Mouse (Mus musculus) cerebellum, adult 9-11 months (tissue): ENCODE results near the gene R3hdm2.

Experiments
- DNase-seq: peaks from one replicate; pipeline ENCODE4 v3.0.0; 2022

R3hdm2 gene

DNA sequence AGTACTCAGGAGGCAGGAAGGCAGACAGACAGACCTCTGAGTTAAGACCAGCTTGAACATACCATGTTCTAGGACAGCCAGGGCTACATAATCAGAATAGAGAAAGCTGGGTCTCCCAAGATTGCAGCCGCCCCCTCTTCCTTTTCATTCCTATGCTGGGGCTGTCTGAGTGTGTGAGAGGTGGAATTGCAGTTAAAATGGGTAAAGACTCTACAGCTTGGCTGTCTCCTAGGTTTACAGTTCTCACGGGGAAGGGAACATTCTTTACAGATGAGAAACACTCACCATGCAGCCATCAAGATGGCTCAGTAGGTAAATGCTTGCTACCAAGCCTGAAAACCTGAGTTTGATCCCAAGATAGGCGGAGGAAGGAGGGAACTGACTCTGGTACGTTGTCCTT is 119.9 kb downstream of the R3hdm2 start:
- DNase-seq: no peak

GRCm38 (mm10) chr10:127500894-127501893 is 121.1 kb downstream of the R3hdm2 start, which contains the start of gene Stac3:
TSS of gene Stac3 (plus strand) at chr10:127501686.
- DNase-seq: no peak

DNA sequence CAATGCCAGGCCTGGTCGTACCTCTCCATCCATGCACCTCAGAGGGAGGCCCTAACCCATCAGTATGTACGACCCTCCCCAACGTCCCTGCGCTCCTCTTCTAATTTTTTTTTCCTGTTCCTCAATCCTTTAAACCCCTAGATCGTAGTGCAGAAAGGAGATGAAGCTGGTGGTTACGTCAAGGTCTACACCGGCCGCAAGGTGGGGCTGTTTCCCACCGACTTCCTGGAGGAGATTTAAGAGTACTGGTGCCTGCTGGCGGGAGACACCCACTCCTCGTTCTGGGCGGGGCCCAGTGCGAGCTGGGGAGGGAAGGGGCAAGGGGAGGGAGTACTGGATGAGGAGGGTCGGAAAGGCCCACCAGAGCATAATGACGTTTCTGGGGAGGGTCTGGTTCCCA is 128.1 kb downstream of the R3hdm2 start:
- peak; percentile 89 for DNase-seq

- DNase-seq: peak; percentile 97
Measured at GRCm38 (mm10) chr10:127509051-127509836, 129.1 kb downstream of the R3hdm2 start.

DNA sequence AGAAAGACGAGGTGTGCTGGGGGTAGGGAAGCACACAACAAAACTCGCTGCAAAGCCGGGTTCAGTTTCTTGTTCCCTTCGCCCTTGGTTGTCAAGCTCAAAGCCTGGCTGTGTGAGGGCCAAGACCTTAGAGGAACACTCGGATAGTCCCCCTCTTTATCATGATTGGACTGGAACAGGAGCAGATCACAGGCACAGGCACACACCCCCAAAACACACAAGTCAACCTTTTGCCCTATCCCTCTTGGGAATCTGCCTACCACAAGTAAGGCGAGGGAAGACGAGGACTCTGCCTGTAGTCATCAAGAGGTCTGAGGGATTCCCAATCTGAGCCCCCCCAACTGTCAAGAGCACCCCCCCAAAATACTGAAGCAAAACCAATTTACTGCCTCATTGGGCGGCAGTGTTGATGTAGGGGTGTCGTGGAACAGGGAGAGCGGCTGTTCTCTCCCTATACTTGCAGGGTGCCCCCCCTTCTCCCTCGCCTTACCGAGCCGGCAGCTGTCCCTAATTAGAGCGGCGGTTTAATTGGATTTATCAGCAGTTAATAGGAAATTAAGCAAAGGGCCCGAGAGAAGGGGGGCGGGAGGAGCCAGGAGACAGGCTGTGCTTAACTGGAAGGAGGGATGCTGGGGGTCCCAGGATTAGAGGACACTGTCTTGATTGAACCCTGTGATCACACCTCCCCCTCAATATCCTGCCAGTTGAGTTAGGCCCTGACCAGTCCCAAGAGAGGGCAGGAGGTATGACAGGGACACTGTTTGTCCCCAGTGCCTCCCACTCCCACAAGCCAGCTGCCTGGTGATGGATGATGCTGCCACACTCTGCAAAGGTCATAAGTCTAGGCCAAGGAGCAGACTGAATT is 129.9 kb downstream of the R3hdm2 start:
- peak; percentile 79 for DNase-seq

GRCm38 (mm10) chr10:127510895-127511617 is 130.9 kb downstream of the R3hdm2 start:
- peak; percentile 73 for DNase-seq

DNA sequence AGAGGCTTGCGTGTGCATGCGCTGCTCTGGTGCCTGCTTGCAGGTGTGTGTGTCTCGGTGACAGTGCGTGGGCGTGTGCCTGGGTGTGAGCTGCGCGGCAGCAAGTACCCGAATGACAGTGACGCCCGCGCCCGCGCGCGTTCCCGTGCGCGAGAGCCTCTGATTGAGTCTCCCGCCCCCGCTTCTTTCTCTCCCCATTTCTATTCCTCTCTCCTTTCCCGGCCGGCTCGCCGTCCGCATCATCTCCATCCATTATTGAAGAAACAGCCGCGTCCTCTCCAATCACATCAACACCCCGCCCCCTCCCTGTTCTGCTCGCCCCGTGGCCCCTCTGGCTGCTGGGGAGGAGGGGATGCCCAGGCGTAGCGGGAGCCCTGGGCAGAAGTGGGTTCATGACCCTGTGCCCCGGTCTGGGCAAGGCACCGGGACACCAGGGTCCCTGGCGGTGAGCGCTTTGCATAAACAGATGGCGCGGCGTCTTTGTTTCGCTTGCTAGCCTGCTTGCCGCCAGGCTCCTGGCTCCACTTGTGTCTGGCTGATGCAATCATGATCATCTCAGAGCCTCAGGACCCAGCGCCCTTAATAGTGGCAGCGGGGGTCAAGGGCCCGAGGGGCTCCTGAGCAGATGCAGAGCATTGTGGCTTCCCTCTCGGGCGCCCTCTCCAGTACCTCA is 131.6 kb downstream of the R3hdm2 start:
- DNase-seq: peak; percentile 94

- DNase-seq: no peak
Measured at GRCm38 (mm10) chr10:127512307-127512666, 132.2 kb downstream of the R3hdm2 start.

DNA sequence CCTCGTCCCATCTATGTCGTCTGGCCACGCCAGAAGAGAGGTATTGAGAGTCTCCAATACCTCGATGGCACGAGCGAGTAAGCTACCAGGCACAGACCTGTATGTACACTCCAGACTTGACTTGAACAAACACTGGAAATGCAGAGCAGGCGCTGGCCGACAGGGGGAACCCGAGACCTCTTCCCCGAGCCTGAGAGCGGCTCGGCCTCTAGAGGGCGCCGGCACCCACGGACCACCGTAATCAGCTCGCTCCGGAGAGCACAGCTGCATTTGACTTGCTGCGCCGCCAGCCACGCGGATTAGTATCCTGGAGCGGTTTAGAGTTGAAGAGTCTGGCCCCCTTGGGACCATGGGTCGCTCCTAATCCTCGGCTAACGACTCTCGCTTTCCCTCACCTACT is 132.7 kb downstream of the R3hdm2 start:
- DNase-seq: peak; percentile 94

GRCm38 (mm10) chr10:127513501-127514091 is 133.5 kb downstream of the R3hdm2 start:
- peak; percentile 75 for DNase-seq

- DNase-seq: no peak
Measured at GRCm38 (mm10) chr10:127514111-127514698, 134.1 kb downstream of the R3hdm2 start.

DNA sequence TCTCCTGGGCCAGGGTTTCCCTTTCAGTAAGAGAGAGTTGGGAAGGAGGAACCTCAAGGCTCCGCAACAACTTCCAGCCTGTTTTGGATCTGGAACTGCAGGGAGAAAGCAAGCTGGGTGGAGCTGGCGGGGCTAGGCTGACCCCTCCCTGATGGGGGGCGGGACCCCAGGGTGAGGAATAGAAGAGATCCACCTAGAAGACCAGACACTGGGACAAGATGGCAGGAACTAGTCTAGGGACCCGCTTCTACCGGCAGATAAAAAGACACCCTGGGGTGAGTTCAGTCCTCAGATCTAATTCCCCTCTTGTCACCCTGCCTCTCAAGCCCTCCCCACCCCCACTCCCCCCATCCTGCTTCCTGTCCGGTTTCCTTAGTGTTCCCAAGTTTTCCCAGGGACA is 134.6 kb downstream of the R3hdm2 start, which contains the start of gene Ndufa4l2:
Ndufa4l2 (plus strand) TSS at position 204 of the 400 bp plus-strand sequence.
- DNase-seq: no peak

DNA sequence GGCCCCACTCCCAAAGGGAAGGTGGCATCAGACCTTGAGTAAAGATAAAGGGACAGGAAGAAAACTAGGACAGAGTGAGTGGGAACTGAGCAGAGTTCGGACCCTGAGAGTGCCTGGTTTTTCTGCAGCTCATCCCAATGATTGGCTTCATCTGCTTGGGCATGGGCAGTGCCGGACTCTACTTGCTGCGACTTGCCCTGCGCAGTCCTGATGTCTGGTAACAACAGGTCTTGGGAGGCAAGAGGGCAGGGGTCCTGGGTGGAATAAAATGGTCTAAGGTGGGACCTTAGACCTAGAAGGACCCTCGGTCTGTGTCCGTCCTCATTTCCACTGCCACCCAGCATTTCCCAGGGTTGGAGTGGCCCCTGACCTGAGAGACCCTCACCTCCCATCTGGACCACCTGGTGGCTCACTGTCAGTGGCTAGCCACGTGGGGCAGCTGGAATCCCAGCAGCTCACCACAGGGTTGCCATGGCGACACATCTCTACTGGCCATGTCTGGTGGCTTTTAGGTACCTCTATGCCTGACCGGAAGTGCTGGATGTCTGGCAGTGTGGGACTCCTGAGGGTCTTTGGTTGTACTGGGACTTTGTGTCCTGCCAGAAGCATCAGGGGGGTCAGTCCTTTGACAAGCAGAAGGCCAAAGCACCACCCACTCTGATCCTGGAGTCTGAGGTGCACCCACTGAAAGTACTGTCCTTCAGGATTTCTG is 135.3 kb downstream of the R3hdm2 start:
- DNase-seq: peak; percentile 53

- DNase-seq: no peak
Measured at GRCm38 (mm10) chr10:127515983-127516459, 135.9 kb downstream of the R3hdm2 start.

DNA sequence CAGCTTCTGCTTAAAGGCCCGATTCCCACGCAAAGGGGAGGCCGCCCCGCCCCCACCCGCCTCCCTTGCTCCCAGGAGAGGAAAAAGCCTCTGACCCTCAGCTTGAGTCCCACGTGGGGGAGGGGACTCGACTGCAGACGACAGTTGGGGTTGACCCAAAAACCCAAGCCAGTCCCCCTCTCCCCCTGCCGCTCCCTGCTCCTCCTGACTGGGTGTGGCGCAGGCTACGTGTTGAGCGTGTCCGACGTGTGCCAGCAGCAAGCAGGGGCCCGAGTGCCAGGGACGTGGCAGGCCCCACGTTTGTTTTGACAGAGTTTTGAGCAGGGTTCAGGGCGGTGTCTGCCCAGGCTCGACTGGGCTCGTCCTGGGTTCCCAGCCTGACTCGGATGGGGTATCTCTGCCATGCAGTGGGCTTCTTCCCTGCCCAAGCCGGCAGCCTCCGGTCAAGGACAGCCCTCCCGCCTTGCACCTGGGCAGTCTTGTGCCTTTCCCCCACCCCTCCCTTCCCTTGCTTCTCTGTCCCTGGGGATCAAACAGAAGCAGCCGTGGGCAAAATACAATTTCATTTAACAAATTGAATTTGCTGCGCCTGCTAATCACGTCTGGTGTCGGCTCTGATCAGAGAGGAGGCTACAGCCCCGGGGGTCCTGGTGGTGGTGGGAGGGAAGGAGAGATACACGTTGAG is 136.6 kb downstream of the R3hdm2 start:
- peak; percentile 44 for DNase-seq

GRCm38 (mm10) chr10:127517941-127518340 is 137.8 kb downstream of the R3hdm2 start:
- no peak for DNase-seq

DNA sequence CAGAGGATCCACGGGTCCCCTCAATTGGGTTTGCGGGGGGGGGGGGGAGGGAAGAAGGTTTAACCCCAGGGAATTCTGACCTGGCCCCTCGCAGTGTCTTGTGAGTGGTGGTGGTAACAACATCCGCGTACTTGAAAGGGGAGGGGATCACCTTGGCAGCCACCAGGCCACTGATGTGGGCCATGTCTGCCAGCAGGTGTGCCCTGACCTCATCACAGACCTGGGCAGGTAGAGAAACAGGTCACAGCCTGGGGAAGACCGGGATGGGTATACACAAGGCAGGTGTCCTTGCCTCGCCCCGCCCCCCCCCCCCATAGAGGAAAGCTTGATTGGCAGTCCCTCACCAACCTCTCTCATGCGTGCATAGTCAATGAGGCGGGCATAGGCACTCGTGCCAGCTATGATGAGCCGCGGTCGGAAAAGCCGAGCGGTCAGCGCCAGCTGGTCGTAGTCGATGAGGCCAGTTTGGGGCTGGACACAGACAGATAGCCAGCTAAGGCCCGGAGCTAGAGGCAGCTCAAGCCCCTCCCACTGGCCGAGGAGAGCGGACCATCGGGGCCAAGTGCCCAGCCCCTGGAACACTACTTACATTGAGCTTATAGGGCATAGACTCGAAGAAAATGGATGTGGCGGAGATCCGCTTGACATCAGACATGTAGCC is 139.0 kb downstream of the R3hdm2 start:
- no peak for DNase-seq
